Mouse (Mus musculus): ENCODE results near the gene Matn1. TPM values are rescaled to one million over a fixed set of nuclear protein-coding genes. Genes with fewer than 3 reads are reported as not detected.

Gene Matn1
- polyA plus RNA-seq (2014; fragmentation: Illumina TruSeq; extraction: RNeasy Lipid Tissue Mini Kit (QIAGEN cat#74804); ENCODE audit: low read depth, low replicate concordance), result not detected

GRCm38 (mm10) chr4:130944112-130944511, at the start of gene Matn1:
Gene Matn1, plus strand, starts transcription at chr4:130944385.

GRCm38 (mm10) chr4:130913077-130913476, 31.1 kb upstream of the Matn1 start, which contains the start of gene Laptm5:
Gene Laptm5, plus strand, starts transcription at chr4:130913125.

Other genes with a start within 250 kb of the Matn1 start
- 4.3 TPM for gene Sdc3, start 151.8 kb upstream of the Matn1 start, polyA plus RNA-seq (2014; fragmentation: Illumina TruSeq; extraction: RNeasy Lipid Tissue Mini Kit (QIAGEN cat#74804); ENCODE audit: low read depth, low replicate concordance)
- gene Laptm5, start 31.3 kb upstream of the Matn1 start, polyA plus RNA-seq (2014; fragmentation: Illumina TruSeq; extraction: RNeasy Lipid Tissue Mini Kit (QIAGEN cat#74804); ENCODE audit: low read depth, low replicate concordance), result 3.8 TPM

All from liver, adult 10 weeks (tissue).